Mouse (Mus musculus): ENCODE data around the gene Auts2.

GRCm38 (mm10) chr5:131946801-131947200, 596.3 kb downstream of the Auts2 start:
- TF ChIP-seq POLR2A (IDR thresholded peaks at IDR 0.05; ENCODE audit: borderline replicate concordance, extremely low read depth, low read depth, low read length) (no peak), CTCF (IDR thresholded peaks at IDR 0.05; ENCODE audit: insufficient read depth, low read length) (no peak)

Data from lung, adult 2 months (tissue).